Mouse (Mus musculus) lung, postnatal 4 days (tissue): ENCODE measurements around the gene Med27.

Experiments
- DNase-seq, 2 experiments: peaks; one replicate each; pipeline ENCODE4 v3.0.0; 2021

Gene Med27

GRCm38 (mm10) chr2:29400812-29401211 lies 54.2 kb downstream of the Med27 start:
- DNase-seq, result peak in 1 of 2 experiments; percentile 55

DNA sequence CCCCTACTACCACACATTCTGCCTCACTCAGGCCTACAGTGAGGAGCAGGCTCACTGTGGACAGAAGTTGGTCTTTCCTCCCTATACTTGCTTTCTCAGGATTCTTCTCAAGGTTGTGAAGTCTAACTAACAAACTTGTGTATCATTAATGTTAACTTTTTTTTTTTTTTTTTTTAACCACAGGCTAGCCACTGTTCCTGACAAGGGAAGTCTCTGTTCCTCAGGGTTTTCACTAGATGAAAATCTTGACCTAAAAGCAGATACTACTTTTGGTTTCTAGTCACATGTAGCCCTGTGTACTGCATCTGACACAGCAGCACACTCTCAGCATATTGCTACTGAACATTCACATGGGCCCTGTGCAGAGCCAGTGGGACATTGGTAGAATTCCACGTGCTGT lies 55.2 kb downstream of the Med27 start:
- no peak for DNase-seq

- DNase-seq, result peak; percentile 56 to 61
Observed at GRCm38 (mm10) chr2:29402550-29403076, 56.0 kb downstream of the Med27 start.

DNA sequence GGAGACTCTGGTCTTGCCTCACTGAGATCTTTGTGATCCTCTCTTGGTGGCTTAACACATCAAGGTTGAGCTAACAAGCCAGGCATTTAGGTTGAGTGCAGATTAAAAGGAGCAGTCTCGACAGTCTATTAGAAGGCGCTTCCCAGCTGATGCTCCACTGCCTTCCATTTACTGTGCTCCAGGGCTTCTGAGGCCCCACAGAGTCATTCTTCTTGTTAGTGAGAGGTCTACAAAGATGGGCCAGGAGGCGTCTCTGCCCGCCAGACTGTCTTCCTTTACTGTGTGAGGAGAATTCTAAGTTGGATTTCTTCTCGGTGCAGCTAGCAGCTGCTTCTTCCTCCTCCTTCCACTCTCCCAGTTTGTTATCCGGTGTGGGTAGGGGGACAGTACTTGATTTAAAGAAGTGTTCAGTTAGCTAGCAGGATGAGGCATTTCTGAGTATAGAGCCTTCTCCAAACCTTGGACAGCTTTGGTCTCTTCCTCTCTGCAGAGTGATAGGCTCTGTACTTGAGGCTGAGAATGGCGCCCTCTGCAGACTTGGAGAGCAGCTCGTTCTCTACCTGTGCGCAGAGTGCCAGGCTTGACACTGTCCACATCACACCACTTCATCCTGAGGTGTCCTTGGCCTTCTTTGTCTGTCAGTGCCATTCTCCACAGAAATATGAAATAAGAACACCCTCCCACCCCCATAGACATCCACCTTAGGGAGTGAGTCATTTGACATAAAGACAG lies 57.3 kb downstream of the Med27 start:
- DNase-seq, result no peak

DNA sequence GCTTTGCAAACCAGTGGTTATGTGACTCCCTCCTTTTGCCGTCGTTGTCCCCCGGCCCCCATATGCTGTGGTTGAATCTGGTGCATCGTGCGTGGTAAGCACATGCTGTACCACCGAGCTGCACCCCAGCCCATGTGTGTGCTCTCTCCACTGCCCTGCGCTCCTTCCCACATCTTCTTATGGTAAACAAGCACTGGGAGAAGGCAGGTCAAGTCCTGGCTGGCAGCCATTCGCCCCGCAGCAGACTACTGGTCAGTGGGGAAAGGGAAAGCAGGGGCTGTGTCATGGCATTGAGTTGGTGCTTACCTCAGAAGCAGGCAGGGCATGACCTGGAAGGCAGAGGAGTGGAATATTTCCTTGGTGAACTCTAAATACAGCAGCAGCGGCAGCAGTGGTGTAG lies 58.3 kb downstream of the Med27 start:
- DNase-seq, result no peak

- no peak for DNase-seq
Observed at GRCm38 (mm10) chr2:29405848-29406247, 59.2 kb downstream of the Med27 start.

- DNase-seq, result no peak
Observed at GRCm38 (mm10) chr2:29407350-29407749, 60.7 kb downstream of the Med27 start.

DNA sequence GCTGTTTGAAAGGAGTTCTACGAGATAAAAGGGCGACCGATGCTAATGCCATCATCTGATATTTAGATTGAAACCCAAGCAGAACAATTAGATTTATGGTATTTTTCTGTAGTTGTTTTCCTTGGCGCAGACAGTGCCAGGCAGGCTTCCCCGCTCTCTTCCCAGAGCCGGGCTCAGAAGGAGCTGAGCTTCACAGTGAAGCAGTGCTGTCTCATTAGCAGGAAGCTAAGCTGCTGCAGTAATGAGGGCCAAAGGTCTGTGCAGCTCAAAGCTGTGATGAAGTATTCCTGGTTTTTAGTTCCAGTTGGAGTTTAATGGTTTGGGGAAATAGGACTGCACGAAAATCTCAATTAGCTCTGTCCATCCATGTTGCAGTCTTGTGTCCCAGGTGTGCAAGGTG lies 61.1 kb downstream of the Med27 start:
- no peak for DNase-seq

DNA sequence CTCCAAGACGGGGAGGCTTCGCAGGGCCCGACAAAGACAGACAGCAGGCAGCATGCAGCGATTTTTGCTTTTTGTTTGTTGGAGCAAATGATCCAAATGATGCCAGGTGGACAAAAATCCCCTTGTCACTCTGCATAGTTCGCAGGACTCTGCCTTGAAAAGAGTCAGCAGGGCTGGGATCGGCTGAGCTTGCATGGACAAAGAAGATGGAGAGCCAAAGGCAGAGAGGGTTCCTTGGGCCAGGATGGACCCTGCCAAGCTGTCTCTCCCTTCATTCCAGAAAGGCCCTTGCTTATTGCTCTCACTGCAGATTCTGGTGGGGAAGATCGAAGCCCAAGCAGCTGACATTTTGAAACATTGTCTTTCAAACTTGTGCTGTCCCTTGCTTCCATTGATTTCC lies 64.3 kb downstream of the Med27 start:
- DNase-seq, result no peak

- no peak for DNase-seq
Observed at GRCm38 (mm10) chr2:29412458-29412857, 65.8 kb downstream of the Med27 start.

DNA sequence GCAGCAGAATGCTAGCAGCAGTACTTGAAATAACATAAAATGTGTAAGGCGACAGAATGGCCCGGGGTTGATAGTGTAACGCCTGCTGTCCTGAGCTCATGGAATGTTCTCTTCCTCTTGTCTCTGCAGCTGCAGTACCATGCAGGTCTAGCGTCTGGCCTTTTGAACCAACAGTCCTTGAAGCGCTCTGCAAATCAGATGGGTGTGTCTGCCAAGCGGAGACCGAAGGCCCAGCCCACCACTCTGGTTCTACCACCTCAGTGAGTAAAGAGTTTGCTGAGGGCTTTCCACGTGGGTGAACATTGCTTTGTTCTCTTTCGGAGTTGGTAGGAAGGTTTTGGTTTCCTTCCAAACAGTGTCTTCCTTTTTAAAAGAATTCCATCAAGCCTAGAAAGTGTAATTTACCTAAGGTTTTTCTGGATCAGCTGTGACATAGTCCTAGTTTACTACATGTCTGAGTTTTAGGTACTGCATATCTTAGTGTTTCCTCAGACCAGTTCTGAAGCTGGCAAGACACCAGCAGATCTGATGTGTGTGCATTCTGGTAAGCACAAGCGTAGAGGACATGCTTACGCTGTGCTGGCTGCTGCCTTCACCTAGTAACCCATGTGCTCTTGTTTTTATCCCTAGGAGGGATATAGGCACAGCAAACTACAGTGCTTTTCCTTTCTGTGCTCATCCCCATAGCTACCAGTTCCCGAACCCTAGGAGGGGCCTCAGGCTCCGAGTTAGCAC lies 66.8 kb downstream of the Med27 start:
- peak in 1 of 2 experiments; percentile 58 for DNase-seq

- no peak for DNase-seq
Observed at GRCm38 (mm10) chr2:29414852-29415473, 68.3 kb downstream of the Med27 start.

DNA sequence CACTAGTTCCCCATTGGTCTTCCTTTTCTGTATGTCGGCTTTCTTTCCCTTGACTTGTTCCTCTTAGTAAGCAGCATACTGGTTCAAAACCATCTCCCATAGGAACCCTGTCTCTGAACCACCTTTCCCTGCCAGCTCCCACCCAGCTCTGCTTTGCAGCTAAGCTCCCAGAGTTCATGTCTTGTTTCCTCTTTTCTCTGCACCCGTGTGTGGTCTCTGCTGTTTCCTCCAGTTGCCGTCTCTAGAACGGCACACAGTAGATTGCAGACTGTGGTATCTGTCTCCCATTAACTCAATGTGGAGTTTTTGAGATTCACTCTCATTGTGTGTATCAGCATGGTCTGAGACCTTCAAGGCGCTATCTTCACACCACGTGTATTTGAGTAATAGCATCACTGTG lies 71.9 kb downstream of the Med27 start:
- no peak for DNase-seq

DNA sequence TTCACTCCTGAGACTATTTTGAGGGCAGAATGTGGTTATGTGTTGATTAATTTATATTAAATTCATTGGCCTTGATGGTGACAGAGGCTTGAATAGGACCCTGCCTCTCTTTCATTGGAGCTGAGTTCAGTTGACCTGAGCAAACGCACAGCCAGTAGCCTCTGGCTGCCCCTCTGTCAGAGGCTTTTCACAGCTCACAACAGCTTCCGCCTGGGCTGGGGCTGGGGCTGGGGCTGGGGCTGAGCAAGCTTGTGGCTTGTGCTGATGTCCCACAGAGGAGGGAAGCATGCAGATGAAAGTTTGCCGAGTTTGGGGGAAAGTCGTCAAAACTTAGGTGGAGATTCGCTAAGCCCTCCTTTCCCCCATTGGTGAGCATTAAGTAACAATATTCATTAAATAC lies 72.8 kb downstream of the Med27 start:
- no peak for DNase-seq

- peak; percentile 25 to 68 for DNase-seq
Observed at GRCm38 (mm10) chr2:29419946-29420345, 73.3 kb downstream of the Med27 start.

- no peak for DNase-seq
Observed at GRCm38 (mm10) chr2:29422126-29422840, 75.7 kb downstream of the Med27 start.

- no peak for DNase-seq
Observed at GRCm38 (mm10) chr2:29423059-29423458, 76.4 kb downstream of the Med27 start.

DNA sequence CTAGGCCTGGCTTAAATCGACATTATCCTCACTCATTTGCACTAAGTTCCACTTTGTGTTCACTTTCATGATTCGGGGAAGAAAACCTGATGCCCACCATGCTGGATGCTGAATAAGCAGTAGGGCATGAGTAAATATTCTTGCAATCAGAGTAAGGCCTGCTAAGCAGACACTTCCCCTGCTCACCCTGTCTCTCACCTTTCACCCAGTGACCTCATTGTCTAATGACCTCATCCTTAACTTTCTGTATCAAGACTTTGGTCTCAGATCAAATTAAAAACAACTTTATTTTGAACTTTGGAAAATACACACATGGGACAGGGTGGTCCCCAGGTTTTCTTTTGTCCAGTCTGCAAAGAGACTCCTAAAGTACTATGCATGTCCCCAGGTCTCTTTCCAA lies 78.8 kb downstream of the Med27 start:
- DNase-seq, result no peak

DNA sequence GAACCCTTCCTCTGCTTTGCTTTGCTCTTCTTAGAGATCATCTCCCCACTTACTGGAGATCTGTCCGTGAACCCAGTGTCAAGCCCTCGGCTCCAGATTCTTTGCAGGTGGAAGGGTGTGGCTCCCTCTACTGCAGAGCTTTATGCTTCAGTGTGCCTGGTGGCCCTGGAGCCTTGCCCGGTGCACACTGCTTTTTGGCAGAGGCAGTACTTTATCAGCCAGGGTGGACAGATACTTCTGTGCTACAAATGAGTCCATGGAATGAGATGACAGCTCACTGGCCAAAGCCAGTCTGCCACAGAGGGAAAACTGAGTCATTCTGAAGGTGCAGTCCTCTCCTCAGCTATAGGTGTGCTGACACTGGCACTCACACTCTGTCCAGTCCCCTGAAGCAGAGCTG lies 80.1 kb downstream of the Med27 start:
- peak in 1 of 2 experiments; percentile 43 for DNase-seq

DNA sequence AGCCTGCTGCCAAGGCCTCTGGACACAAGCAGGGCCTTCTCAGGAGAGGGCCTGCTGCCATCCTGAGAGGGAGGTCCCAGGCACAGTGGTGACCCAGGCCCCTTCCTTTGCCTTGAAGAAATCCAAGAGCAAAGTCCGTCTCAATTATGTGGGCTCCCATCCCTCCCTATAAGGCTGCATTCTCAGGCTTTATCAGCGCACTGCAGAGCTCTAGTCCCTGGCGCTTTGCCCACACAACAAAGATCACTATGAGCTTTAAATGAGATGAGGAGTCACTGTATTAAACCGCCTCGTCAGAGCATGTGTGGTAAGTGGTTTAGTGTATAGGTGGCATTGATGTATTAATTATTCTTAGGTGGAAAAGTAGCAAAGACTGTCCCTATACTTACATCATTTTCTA lies 85.9 kb downstream of the Med27 start:
- no peak for DNase-seq

DNA sequence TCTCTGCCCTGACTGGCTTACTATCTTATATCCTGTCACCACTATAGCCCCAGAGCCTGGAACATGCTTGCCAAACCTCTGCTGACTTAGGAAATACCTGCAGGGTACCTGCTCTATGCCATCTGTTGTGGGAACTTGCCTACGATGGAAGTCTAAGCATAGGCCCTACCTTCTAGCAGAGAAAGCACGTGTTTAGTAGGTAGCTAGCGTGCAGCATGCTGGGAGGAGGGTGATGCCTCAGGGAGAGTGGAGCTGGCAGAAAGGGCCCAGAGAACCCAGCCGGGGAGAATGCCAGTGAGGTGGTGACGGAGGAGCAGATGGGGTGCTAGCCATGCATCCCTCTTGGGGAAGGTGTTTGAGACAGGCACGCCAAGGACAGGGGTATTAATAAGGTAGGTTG lies 89.8 kb downstream of the Med27 start:
- DNase-seq, result no peak

- no peak for DNase-seq
Observed at GRCm38 (mm10) chr2:29437111-29437510, 90.5 kb downstream of the Med27 start.
